Mouse (Mus musculus) ES-Bruce4 (cell line): ENCODE data around the gene 2210010C04Rik.

Experiments used
- CTCF ChIP-seq: IDR thresholded peaks from one replicate; pipeline ENCODE4 v1.8.1; 2011; ENCODE audit warnings: low read depth, low read length
- POLR2A ChIP-seq: IDR thresholded peaks from one replicate; pipeline ENCODE4 v1.8.1; 2011; ENCODE audit warnings: low read length; ENCODE audit not compliant: insufficient read depth

DNA sequence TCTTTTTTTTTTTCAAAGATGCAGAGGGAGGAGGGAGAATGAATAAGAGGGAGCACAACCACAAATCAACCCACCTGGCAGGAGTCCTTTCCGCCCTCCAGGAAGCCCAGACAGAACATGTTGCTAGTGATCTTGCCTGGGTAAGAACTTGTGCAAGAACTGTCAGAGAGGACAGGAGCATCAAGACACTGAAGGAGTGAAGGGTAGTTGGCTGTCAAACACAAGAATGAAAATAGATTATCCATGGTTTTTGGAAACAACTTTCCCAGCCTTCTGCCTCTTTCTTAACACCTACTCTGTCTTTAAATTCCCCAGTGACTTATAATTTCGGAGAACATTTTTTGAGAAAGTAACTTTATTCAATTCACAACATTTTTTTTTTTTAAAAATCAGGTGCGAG, 3.1 kb downstream of the 2210010C04Rik start:
- TF ChIP-seq CTCF (no peak), POLR2A (no peak)
